ENCODE assay signal across 24 mouse cellular contexts in genomic region chr13:114999582-114999981, GRCm38 (mm10).
DNase-seq lines count a peak whose midpoint lies in the region; ATAC-seq and TF ChIP-seq lines count a peak whose summit lies in the region.
"Had no signal": no experiment of that assay in that cellular context is flagged by ENCODE, and none has a peak within 500 bp of the region (broad histone marks: within the 10 kb centered on the region; RNA-seq: fewer than 3 reads in every experiment).

No protein-coding gene starts in this region.

- H3K9ac ChIP-seq in CH12.LX (ENCODE audit: insufficient read depth, low read depth) = no peak overlapping the region
- no peak overlapping the region for H3K9ac ChIP-seq in liver, embryonic 11.5 days (ENCODE audit: low read depth, low read length)
- H3K9ac ChIP-seq: embryonic facial prominence, embryonic 13.5 days; forebrain, embryonic 12.5 days; forebrain, embryonic 15.5 days; hindbrain, embryonic 12.5 days; hindbrain, embryonic 15.5 days had no signal

- no peak for TF ChIP-seq RAD21 in CH12.LX (IDR thresholded peaks at IDR 0.05; ENCODE audit: low read depth, low read length)

- WGBS in heart, embryonic 10.5 days = 78% methylated on average over 4 of the region's 4 CpGs
- WGBS in liver, embryonic 11.5 days = 64% methylated on average over 4 of the region's 4 CpGs

- no peaks in the 10 kb centered on the region for H3K9me3 ChIP-seq in CH12.LX (replicated peaks; ENCODE audit: low read length)
- no peaks in the 10 kb centered on the region for H3K9me3 ChIP-seq in heart, embryonic 10.5 days
- H3K9me3 ChIP-seq in liver, embryonic 11.5 days (ENCODE audit: control insufficient read depth, low read length) = no peaks in the 10 kb centered on the region
- H3K9me3 ChIP-seq: embryonic facial prominence, embryonic 10.5 days; embryonic facial prominence, embryonic 13.5 days; forebrain, embryonic 12.5 days; forebrain, embryonic 15.5 days; hindbrain, embryonic 12.5 days; hindbrain, embryonic 15.5 days had no signal

- H3K27me3 ChIP-seq in CH12.LX (replicated peaks) = no peaks in the 10 kb centered on the region
- H3K27me3 ChIP-seq in heart, embryonic 10.5 days (ENCODE audit: insufficient read depth, poor library complexity, severe bottlenecking) = no peaks in the 10 kb centered on the region
- H3K27me3 ChIP-seq in liver, embryonic 11.5 days (replicated peaks; ENCODE audit: control insufficient read depth, insufficient read depth, low read length) = no peaks in the 10 kb centered on the region
- H3K27me3 ChIP-seq: embryonic facial prominence, embryonic 13.5 days; forebrain, embryonic 12.5 days; forebrain, embryonic 15.5 days; hindbrain, embryonic 12.5 days; hindbrain, embryonic 15.5 days had no signal

- H3K4me1 ChIP-seq in CH12.LX (ENCODE audit: control insufficient read depth in 1 of 2, insufficient read depth in 2 of 2) = peaks cover 8 to 27% of the 10 kb centered on the region in 2 experiments
- peaks cover 28% of the 10 kb centered on the region for H3K4me1 ChIP-seq in heart, embryonic 10.5 days
- H3K4me1 ChIP-seq in liver, embryonic 11.5 days (replicated peaks; ENCODE audit: control insufficient read depth, insufficient read depth, low read length) = no peaks in the 10 kb centered on the region; the same call in 1 of the 2 replicates
- H3K4me1 ChIP-seq: forebrain, embryonic 12.5 days; forebrain, embryonic 15.5 days; hindbrain, embryonic 12.5 days; hindbrain, embryonic 15.5 days had no signal

- peak; percentile 80 for TF ChIP-seq EP300 in CH12.LX (IDR thresholded peaks at IDR 0.05; ENCODE audit: low read length)

- dilution Hi-C loops in CH12.LX (cut with MboI; ENCODE audit: extremely low pct_ligation_motif_present, extremely low pct_unique_long_range_greater_than_20kb, low sequenced_read_pairs) = no loop called here

- in situ Hi-C loops in CH12.LX (cut with MboI; ENCODE audit: low pct_ligation_motif_present, low pct_unique_long_range_greater_than_20kb, low sequenced_read_pairs) = loop anchor here (25.0 kb wide), 1 partner anchor 163 kb away; no protein-coding TSS in a partner anchor

- TF ChIP-seq POLR2A in CH12.LX (IDR thresholded peaks at IDR 0.05; ENCODE audit: low read depth, low read length) = no peak

- no peak for TF ChIP-seq CTCF in CH12.LX (conservative IDR thresholded peaks at IDR 0.05 in 1 of 2, IDR thresholded peaks at IDR 0.05 in 1 of 2; ENCODE audit: low read depth in 2 of 2, low read length in 2 of 2)

- H3K79me2 ChIP-seq in CH12.LX (replicated peaks; ENCODE audit: control insufficient read depth, extremely low read depth, insufficient read depth, poor library complexity, severe bottlenecking) = no peaks in the 10 kb centered on the region

- H3K4me2 ChIP-seq in CH12.LX (ENCODE audit: insufficient read depth, low read depth, poor library complexity, severe bottlenecking) = peak overlapping the region; percentile 50
- no peak overlapping the region for H3K4me2 ChIP-seq in liver, embryonic 11.5 days
- H3K4me2 ChIP-seq: embryonic facial prominence, embryonic 13.5 days; forebrain, embryonic 12.5 days; forebrain, embryonic 15.5 days; heart, embryonic 11.5 days; hindbrain, embryonic 12.5 days; hindbrain, embryonic 15.5 days had no signal

- no peak overlapping the region for H3K4me3 ChIP-seq in CH12.LX (replicated peaks in 1 of 3; ENCODE audit: low read depth in 2 of 3, low read length in 2 of 3, poor library complexity in 1 of 3)
- H3K4me3 ChIP-seq in heart, embryonic 10.5 days = no peak overlapping the region
- no peak overlapping the region for H3K4me3 ChIP-seq in liver, embryonic 11.5 days (ENCODE audit: low read depth, low read length)
- H3K4me3 ChIP-seq: embryonic facial prominence, embryonic 10.5 days; embryonic facial prominence, embryonic 13.5 days; erythroblast, embryonic 14.5 days; forebrain, embryonic 12.5 days; forebrain, embryonic 15.5 days; heart, adult 2 months; hindbrain, embryonic 12.5 days; hindbrain, embryonic 15.5 days had no signal

- peak; percentile 22 to 25 for DNase-seq in spleen, postnatal 36 days (ENCODE audit: low spot score in 2 of 2)
- DNase-seq in spleen, postnatal 14 days (ENCODE audit: low spot score in 2 of 2) = no peak
- peak; percentile 76 for DNase-seq in CH12.LX (ENCODE audit: extremely low read depth)
- no peak for DNase-seq in natural killer cell, adult 2 months (ENCODE audit: low spot score in 2 of 2)
- no peak for DNase-seq in heart, embryonic 10.5 days (ENCODE audit: low spot score)
- DNase-seq in liver, embryonic 11.5 days (ENCODE audit: low spot score) = no peak
- DNase-seq: adrenal gland, adult 2 months; adrenal gland, postnatal 14 days; cerebellum, adult 11 months; cerebellum, adult 2 months; cerebellum, adult 9-11 months; cerebellum, postnatal 25 days; embryo, embryonic 11 days; gastrocnemius, postnatal 25 days; heart, adult 2 months had no signal

- no peak overlapping the region for H3K27ac ChIP-seq in CH12.LX (ENCODE audit: insufficient read depth, low read depth)
- H3K27ac ChIP-seq in heart, embryonic 10.5 days = no peak overlapping the region
- no peak overlapping the region for H3K27ac ChIP-seq in liver, embryonic 11.5 days (ENCODE audit: low read depth, low read length)
- H3K27ac ChIP-seq: embryonic facial prominence, embryonic 10.5 days; embryonic facial prominence, embryonic 13.5 days; forebrain, embryonic 12.5 days; forebrain, embryonic 15.5 days; heart, adult 2 months; hindbrain, embryonic 12.5 days; hindbrain, embryonic 15.5 days had no signal

- peak; percentile 57 for ATAC-seq in megakaryocyte progenitor cell, adult 5-6 weeks (replicated peaks; ENCODE audit: poor library complexity)
- ATAC-seq in liver, embryonic 11.5 days (replicated peaks; ENCODE audit: low FRiP score) = no peak
- ATAC-seq: forebrain, embryonic 15.5 days had no signal

- no peaks in the 10 kb centered on the region for H3K36me3 ChIP-seq in CH12.LX (replicated peaks in 1 of 2; ENCODE audit: control insufficient read depth in 1 of 2, insufficient read depth in 1 of 2, low read length in 1 of 2)
- peaks cover 14% of the 10 kb centered on the region; the same call in 1 of the 2 replicates for H3K36me3 ChIP-seq in heart, embryonic 10.5 days
- no peaks in the 10 kb centered on the region for H3K36me3 ChIP-seq in liver, embryonic 11.5 days (ENCODE audit: control insufficient read depth, insufficient read depth, low read length)
- H3K36me3 ChIP-seq: embryonic facial prominence, embryonic 10.5 days; embryonic facial prominence, embryonic 13.5 days; forebrain, embryonic 12.5 days; forebrain, embryonic 15.5 days; hindbrain, embryonic 12.5 days; hindbrain, embryonic 15.5 days had no signal

TF ChIP-seq in CH12.LX, 34 proteins besides CTCF, POLR2A, EP300 and RAD21:
- no peak for TF ChIP-seq NELFE (IDR thresholded peaks at IDR 0.05; ENCODE audit: low read depth, low read length)
- TF ChIP-seq JUND (conservative IDR thresholded peaks at IDR 0.05; ENCODE audit: low read depth, low read length) = 0 out of 2 replicates have a peak, but pooled peaks have one; percentile 11
- no peak for TF ChIP-seq NRF1 (IDR thresholded peaks at IDR 0.05; ENCODE audit: low read depth, low read length)
- TF ChIP-seq ZNF384 (IDR thresholded peaks at IDR 0.05; ENCODE audit: low read depth, low read length) = peak; percentile 10; the same call in 1 of the 2 replicates
- TF ChIP-seq ZKSCAN1 (IDR thresholded peaks at IDR 0.05; ENCODE audit: borderline replicate concordance, low read depth, low read length) = no peak
- peak; percentile 40; the same call in 1 of the 2 replicates for TF ChIP-seq ETS1 (conservative IDR thresholded peaks at IDR 0.05; ENCODE audit: low read depth, low read length)
- TF ChIP-seq E2F4 (IDR thresholded peaks at IDR 0.05; ENCODE audit: insufficient replicate concordance, low read depth, low read length) = no peak
- no peak for TF ChIP-seq JUN (IDR thresholded peaks at IDR 0.05; ENCODE audit: insufficient read depth, low read depth, low read length)
- no peak for TF ChIP-seq USF1 (IDR thresholded peaks at IDR 0.05; ENCODE audit: low read depth, low read length)
- TF ChIP-seq MAZ (IDR thresholded peaks at IDR 0.05; ENCODE audit: low read depth, low read length) = no peak
- TF ChIP-seq KAT2A (IDR thresholded peaks at IDR 0.05; ENCODE audit: insufficient replicate concordance, low read length) = no peak
- peak; percentile 55; the same call in 1 of the 2 replicates for TF ChIP-seq MAX (IDR thresholded peaks at IDR 0.05; ENCODE audit: low read length)
- no peak for TF ChIP-seq ZC3H11A (IDR thresholded peaks at IDR 0.05; ENCODE audit: low read depth, low read length)
- 0 out of 2 replicates have a peak, but pooled peaks have one; percentile 3 for TF ChIP-seq SMC3 (IDR thresholded peaks at IDR 0.05; ENCODE audit: low read depth, low read length)
- TF ChIP-seq POLR2AphosphoS2 (IDR thresholded peaks at IDR 0.05; ENCODE audit: low read depth, low read length) = no peak
- no peak for TF ChIP-seq MYC (IDR thresholded peaks at IDR 0.05; ENCODE audit: low read depth, low read length)
- TF ChIP-seq IRF4 (IDR thresholded peaks at IDR 0.05; ENCODE audit: low read depth, low read length) = peak; percentile 85
- TF ChIP-seq CHD1 (IDR thresholded peaks at IDR 0.05; ENCODE audit: low read depth, low read length) = no peak
- peak; percentile 84 for TF ChIP-seq MEF2A (IDR thresholded peaks at IDR 0.05; ENCODE audit: borderline replicate concordance, low read depth, low read length)
- TF ChIP-seq MXI1 (IDR thresholded peaks at IDR 0.05; ENCODE audit: low read depth, low read length) = no peak; the same call in 1 of the 2 replicates
- no peak for TF ChIP-seq TBP (conservative IDR thresholded peaks at IDR 0.05; ENCODE audit: low read depth, low read length)
- no peak for TF ChIP-seq RCOR1 (conservative IDR thresholded peaks at IDR 0.05; ENCODE audit: low read depth, low read length)
- TF ChIP-seq CHD2 (IDR thresholded peaks at IDR 0.05; ENCODE audit: low read length) = no peak
- TF ChIP-seq ZMIZ1 (IDR thresholded peaks at IDR 0.05; ENCODE audit: low read depth, low read length) = no peak
- TF ChIP-seq GABPA (IDR thresholded peaks at IDR 0.05; ENCODE audit: insufficient replicate concordance, low read depth, low read length) = no peak
- peak; percentile 29; the same call in 1 of the 2 replicates for TF ChIP-seq BHLHE40 (IDR thresholded peaks at IDR 0.05; ENCODE audit: low read depth, low read length)
- no peak for TF ChIP-seq SIN3A (IDR thresholded peaks at IDR 0.05; ENCODE audit: low read length)
- 0 out of 2 replicates have a peak, but pooled peaks have one; percentile 59 for TF ChIP-seq MAFK (IDR thresholded peaks at IDR 0.05; ENCODE audit: insufficient replicate concordance, low read length)
- TF ChIP-seq HCFC1 (IDR thresholded peaks at IDR 0.05; ENCODE audit: low read depth, low read length) = no peak
- no peak for TF ChIP-seq USF2 (conservative IDR thresholded peaks at IDR 0.05; ENCODE audit: low read depth, low read length)
TF ChIP-seq in CH12.LX: peak in this region for 9.

Comparison
In these comparisons a context has a peak if more than half of its experiments do, and no peak if none do; other contexts are left out.
1. DNase-seq: peak in spleen, postnatal 36 days (2 of 2) and CH12.LX (single experiment); none in spleen, postnatal 14 days (0 of 2), natural killer cell, adult 2 months (0 of 2), heart, embryonic 10.5 days (single experiment) and liver, embryonic 11.5 days (single experiment).